Mouse (Mus musculus) lung, adult 2 months (tissue): ENCODE data around the gene Zfp444. TPM values are rescaled to one million over a fixed set of nuclear protein-coding genes. Genes with fewer than 3 reads are reported as not detected.
"Not testable (repeated sequence)": the region's sequence is repeated elsewhere in the genome, so short reads cannot be mapped to it uniquely, and the experiment has no call there.

Experiments
- DNase-seq: peaks from one replicate; pipeline ENCODE4 v3.0.0; 2022
- H3K4me1 ChIP-seq: fragments of 200-500 bp; 2 replicates; pipeline ENCODE4 v1.6.1; 2011; ENCODE audit warnings: low read length; ENCODE audit not compliant: control insufficient read depth, insufficient read depth
- H3K4me3 ChIP-seq: fragments of 200-500 bp; replicated peaks from 2 replicates; pipeline ENCODE3; 2011; ENCODE audit warnings: low read depth, mild to moderate bottlenecking, control low read depth, low read length; ENCODE audit errors: extremely low read depth
- CTCF ChIP-seq: fragments of 200-500 bp; IDR thresholded peaks from 2 replicates; pipeline ENCODE4 v1.5.1; 2011; ENCODE audit warnings: mild to moderate bottlenecking, low read length, control low read depth; ENCODE audit not compliant: insufficient read depth
- POLR2A ChIP-seq: fragments of 200-500 bp; IDR thresholded peaks from 2 replicates; pipeline ENCODE4 v1.6.1; 2011; ENCODE audit warnings: low read depth, mild to moderate bottlenecking, control low read depth, low read length, borderline replicate concordance; ENCODE audit errors: extremely low read depth
- WGBS: fragments of 180-500 bp; shearing (Covaris S2); methylation state at CpG from one replicate; pipeline ENCODE4 v1.1.7; 2018; 5-methylcytosine and 5-hydroxymethylcytosine counted together
- polyA plus RNA-seq: library from polyadenylated mRNA; depleted of rRNA; stranded (reverse); fragments of >200 nt; gene quantifications from 2 replicates; pipeline ENCODE4 v1.2.3, GENCODE M21; 2012; rRNA removed

Zfp444 gene
- polyA plus RNA-seq, 1 experiment = 35.2 TPM

DNA sequence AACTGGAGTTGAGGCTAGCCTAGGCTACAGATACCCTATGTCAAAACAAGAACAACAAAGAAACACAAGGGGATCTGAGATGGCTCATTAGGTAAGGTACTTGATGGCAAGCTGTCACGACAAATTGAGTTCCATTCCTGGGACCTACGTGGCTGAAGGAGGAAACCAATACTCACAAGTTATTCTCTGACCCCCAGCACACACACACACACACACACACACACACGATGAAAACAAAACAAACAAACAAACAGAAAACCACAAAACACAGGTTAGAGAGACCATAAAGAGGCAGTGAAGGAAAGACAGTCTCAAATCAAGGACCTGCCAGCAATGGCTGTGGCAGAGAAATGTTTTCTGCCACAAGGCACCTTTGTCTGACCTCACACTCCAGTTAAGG, 24.8 kb downstream of the Zfp444 start, which contains the start of gene Galp:
Gene Galp, plus strand, starts transcription at position 301 of the 400 bp plus-strand sequence.
- TF ChIP-seq CTCF (no peak), POLR2A (no peak)
- Histone ChIP-seq H3K4me1 (no peaks in the 10 kb centered on the region), H3K4me3 (no peak within 1 kb of the TSS)
- 41% methylated on average over 3 of the region's 3 CpGs for WGBS
- DNase-seq = no peak

DNA sequence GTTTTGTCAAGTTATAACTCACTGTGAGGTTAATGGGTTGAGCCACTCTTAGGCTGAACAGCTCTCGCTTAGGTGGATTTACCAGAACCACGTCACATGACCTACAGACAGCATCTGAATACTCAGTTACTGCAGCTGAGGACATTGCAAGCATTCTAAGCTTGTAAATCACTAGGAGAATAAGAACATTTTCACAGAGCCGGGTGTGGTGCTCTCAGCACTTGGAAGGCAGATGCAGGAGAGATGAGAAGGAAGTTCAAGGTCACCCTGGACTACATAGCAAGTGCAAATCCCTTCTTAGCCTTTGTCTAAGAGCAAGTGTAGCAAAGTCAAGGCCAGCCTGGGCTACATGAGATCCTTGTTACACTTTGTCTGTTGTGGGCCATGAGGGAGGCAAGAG, 32.2 kb downstream of the Zfp444 start:
- H3K4me1 ChIP-seq = no peaks in the 10 kb centered on the region
- TF ChIP-seq POLR2A (no peak), CTCF (no peak)
- 64% methylated on average over 3 of the region's 3 CpGs for WGBS

DNA sequence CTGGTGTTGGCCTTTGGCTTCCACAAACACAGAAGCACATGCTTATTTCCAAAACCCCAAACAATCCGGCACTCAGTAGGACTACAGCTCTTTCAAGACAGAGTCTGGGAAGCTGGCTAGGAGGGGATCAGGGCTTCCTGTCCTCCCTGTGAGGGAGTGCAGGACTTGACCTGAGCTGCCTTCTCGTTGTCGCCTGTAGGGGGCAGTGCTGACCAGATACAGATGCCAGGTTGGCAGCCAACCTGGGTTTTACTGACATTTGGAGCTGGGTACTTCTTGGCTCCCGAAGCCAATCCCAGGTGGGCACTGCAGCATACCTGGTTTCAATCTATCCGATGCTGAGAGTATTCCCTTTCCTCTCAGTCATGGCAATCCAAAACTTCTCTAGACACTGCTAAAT, 41.1 kb downstream of the Zfp444 start:
- Histone ChIP-seq H3K4me3 (no peak overlapping the region), H3K4me1 (no peaks in the 10 kb centered on the region)
- WGBS = 42% methylated on average over 5 of the region's 5 CpGs
- peak; percentile 41 for DNase-seq
- no peak for TF ChIP-seq POLR2A
- TF ChIP-seq CTCF = peak; percentile 78

More for the DNA sequence above, 32.2 kb downstream of the Zfp444 start:
- H3K4me3 ChIP-seq = no peak overlapping the region
- DNase-seq = no peak

DNA sequence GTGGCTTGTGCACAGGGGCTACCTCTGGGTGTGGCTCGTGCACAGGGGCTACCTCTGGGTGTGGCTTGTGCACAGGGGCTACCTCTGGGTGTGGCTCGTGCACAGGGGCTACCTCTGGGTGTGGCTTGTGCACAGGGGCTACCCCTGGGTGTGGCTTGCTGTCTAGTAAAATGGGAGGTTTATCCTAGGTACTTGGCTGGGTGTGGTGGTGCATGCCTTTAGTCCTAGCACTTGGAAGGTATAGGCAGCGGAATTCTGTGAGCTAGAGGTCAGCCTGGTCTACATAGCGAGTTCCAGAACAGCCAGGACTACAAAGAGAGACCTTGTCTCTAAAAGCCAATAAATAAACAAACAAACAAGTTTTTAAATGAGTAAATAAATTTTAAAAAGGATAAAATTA, 42.7 kb downstream of the Zfp444 start:
- H3K4me1 ChIP-seq, H3K4me3 ChIP-seq, DNase-seq: not testable (repeated sequence)
- WGBS = 68% methylated on average over 4 of the region's 4 CpGs

DNA sequence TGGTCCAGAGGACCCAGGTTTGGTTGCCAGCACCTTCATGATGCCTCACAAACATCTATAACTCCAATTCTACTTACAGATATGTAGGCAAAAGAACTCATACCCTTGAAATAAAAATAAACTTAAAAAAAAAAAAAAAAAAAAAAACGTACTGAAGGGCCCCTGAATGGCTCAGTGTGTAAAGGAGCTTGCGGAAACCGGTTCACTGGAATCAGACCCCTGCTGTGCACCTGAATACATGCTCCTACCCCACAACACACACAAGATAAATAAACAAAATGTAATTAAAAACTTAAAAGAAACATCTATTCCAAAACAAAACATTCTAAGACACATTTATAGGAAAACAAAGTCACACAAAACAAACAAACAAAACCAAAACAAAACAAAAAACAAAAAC, 48.1 kb downstream of the Zfp444 start:
- no peaks in the 10 kb centered on the region for H3K4me1 ChIP-seq
- no peak for DNase-seq
- TF ChIP-seq POLR2A = no peak
- TF ChIP-seq CTCF = no peak
- WGBS = 46% methylated on average over 3 of the region's 3 CpGs
- H3K4me3 ChIP-seq = no peak overlapping the region

DNA sequence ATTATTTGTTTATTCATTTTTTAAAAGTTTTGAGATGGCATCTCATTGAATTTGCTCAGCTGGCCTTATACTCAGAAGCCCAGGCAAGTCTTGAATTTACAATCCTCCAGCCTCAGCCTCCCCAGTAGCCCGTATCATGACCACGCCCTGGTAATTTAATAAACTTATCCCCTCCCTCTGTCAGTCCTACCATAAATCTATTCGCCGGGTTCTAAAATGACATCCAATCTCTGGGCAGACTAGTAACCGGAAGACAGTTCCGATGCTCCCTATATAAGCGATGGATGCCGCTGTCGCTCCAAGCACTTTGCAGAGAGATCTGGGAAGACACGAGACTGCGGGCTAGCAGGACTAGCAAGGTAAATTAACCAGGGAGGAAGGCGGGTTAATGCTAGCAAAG, 50.0 kb downstream of the Zfp444 start, which contains the start of gene Zscan5b:
Gene Zscan5b, plus strand, starts transcription at position 301 of the 400 bp plus-strand sequence.
- DNase-seq = no peak
- Histone ChIP-seq H3K4me3 (no peak within 1 kb of the TSS), H3K4me1 (no peaks in the 10 kb centered on the region)
- TF ChIP-seq CTCF (no peak), POLR2A (no peak)
- WGBS = 92% methylated on average over 12 of the region's 12 CpGs

DNA sequence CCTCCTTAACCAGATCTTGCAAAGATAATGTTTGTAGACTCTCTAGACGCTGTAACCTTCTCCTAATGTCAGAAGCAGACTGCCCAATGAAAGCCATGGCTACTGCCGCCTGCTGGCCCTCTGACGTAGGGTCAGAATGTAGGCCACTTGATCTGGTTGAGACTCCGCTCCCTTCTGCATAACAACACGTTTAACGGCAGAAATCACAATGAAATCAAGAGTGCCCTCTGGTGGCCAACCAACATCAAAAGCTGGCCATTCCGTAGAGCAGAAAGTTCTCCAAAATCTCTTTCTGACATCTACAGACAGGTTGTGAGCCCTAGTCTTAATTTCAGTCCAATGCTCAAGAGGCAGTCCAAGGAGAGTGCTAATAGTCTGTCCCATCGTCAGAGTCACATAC, 56.5 kb downstream of the Zfp444 start:
- DNase-seq, H3K4me1 ChIP-seq, H3K4me3 ChIP-seq: not testable (repeated sequence)
- WGBS = 53% methylated on average over 8 of the region's 8 CpGs

DNA sequence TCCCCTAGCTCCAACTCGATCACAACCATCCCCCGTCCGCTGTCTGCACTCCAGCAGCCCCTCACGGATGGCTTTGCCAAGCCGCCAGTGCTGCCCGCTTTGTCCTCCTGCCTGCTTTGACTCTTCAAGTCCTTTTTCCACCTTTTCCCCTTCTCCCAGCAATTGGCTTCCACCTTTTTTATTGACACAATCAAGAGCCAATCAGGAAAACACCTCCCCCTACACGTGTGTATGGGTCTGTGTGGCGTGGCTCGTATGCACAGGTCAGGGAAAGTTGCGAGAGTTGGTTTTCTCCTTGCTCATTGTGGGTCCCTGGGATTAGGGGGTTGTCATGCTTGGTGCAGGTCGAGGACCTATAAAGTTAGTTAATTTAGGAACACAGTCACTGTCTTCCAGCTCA, 67.8 kb downstream of the Zfp444 start:
- Histone ChIP-seq H3K4me1 (no peaks in the 10 kb centered on the region), H3K4me3 (no peak overlapping the region)
- DNase-seq = no peak
- TF ChIP-seq CTCF (no peak), POLR2A (no peak)
- 48% methylated on average over 11 of the region's 11 CpGs for WGBS

DNA sequence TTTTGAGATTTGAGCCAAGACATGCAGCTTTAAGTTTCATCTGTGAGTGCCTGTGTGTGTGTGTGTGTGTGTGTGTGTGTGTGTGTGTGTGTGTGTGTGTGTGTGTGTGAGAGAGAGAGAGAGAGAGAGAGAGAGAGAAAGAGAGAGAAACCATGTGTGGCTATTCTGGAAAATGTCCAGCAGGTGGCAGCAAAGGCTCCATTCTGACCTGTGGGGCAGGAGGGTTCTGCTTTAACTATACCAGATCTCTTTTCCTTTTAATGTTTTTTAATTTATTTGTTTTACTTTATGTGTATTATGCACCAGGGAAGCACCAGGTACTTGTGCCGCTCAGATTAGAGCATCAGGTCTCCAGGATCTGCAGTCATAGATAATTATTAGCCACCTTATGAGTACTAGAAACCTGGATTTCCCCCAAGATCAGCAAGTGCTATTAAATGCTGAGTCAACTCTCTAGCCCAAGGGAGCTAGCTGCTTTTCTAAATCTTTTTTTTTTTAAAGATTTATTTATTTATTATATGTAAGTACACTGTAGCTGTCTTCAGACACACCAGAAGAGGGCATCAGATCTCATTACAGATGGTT, 68.9 kb downstream of the Zfp444 start:
- WGBS = 19% methylated on average over 1 of the region's 1 CpGs
- DNase-seq = peak; percentile 17

More for the DNA sequence above, 68.9 kb downstream of the Zfp444 start:
- not testable (repeated sequence) for H3K4me3 ChIP-seq, H3K4me1 ChIP-seq
- peak; percentile 68 for TF ChIP-seq CTCF

Other genes starting within 250 kb of the Zfp444 start
- gene Vmn1r65, start 161.2 kb upstream of the Zfp444 start, polyA plus RNA-seq = not detected in 2 replicates
- gene Nlrp4c, start 127.1 kb upstream of the Zfp444 start, polyA plus RNA-seq = not detected in 2 replicates
- gene Zfp787, start 16.2 kb upstream of the Zfp444 start, polyA plus RNA-seq = 38.4 and 44.0 TPM in 2 replicates
- not detected in 2 replicates for gene Galp, start 24.9 kb downstream of the Zfp444 start, polyA plus RNA-seq
- gene Zscan5b, start 50.1 kb downstream of the Zfp444 start, polyA plus RNA-seq = not detected in 2 replicates
- gene Epp13, start 80.5 kb downstream of the Zfp444 start, polyA plus RNA-seq = not detected in 2 replicates
- 0.45 and 1.1 TPM in 2 replicates for gene Zfp667, start 114.4 kb downstream of the Zfp444 start, polyA plus RNA-seq
- gene Zfp583, start 159.1 kb downstream of the Zfp444 start, polyA plus RNA-seq = 0.42 and 0.76 TPM in 2 replicates
- 0.07 and 0.21 TPM in 2 replicates for gene Gm3854, start 171.5 kb downstream of the Zfp444 start, polyA plus RNA-seq
- gene Zfp78, start 191.1 kb downstream of the Zfp444 start, polyA plus RNA-seq = 0.35 and 0.59 TPM in 2 replicates
- 2.0 and 3.9 TPM in 2 replicates for gene Zfp28, start 211.1 kb downstream of the Zfp444 start, polyA plus RNA-seq
- not detected in 2 replicates for gene Smim17, start 226.5 kb downstream of the Zfp444 start, polyA plus RNA-seq
- gene Gm20715, start 238.1 kb downstream of the Zfp444 start, polyA plus RNA-seq = 0.03 TPM in 1 of 2 replicates, not detected in the other